Mouse (Mus musculus) neural tube, embryonic 15.5 days (tissue): Measurements from ENCODE around the gene Klc1. TPM values are rescaled to one million over a fixed set of nuclear protein-coding genes. Genes with fewer than 3 reads are reported as not detected.

ENCODE experiments used
- ATAC-seq: fragments of 200-750 bp; cut with Nextera tagmentation; 2 replicates; pipeline ENCODE4 v1.8.0; 2017; ENCODE audit warnings: mild to moderate bottlenecking, moderate TSS enrichment, moderate library complexity; ENCODE audit not compliant: low FRiP score
- H3K27ac ChIP-seq: fragments of 300-500 bp; sonication (generic); replicated peaks from 2 replicates; pipeline ENCODE4 v1.5.1; 2015; ENCODE audit warnings: mild to moderate bottlenecking, inconsistent platforms
- H3K27me3 ChIP-seq: fragments of 300-500 bp; sonication (generic); replicated peaks from 2 replicates; pipeline ENCODE4 v1.6.1; 2015; ENCODE audit warnings: inconsistent platforms
- H3K36me3 ChIP-seq: fragments of 300-500 bp; sonication (generic); 2 replicates; pipeline ENCODE4 v1.6.1; 2015; ENCODE audit warnings: inconsistent platforms
- H3K4me1 ChIP-seq: fragments of 300-500 bp; sonication (generic); 2 replicates; pipeline ENCODE4 v1.6.1; 2015; ENCODE audit warnings: inconsistent platforms
- H3K4me2 ChIP-seq: fragments of 300-500 bp; sonication (generic); 2 replicates; pipeline ENCODE4 v1.6.1; 2015; ENCODE audit warnings: inconsistent platforms, mild to moderate bottlenecking, moderate library complexity
- H3K4me3 ChIP-seq: fragments of 300-500 bp; sonication (generic); replicated peaks from 2 replicates; pipeline ENCODE4 v1.5.1; 2015; ENCODE audit warnings: mild to moderate bottlenecking, inconsistent platforms
- H3K9ac ChIP-seq: fragments of 300-500 bp; sonication (generic); replicated peaks from 2 replicates; pipeline ENCODE4 v1.6.1; 2015; ENCODE audit warnings: mild to moderate bottlenecking, inconsistent platforms
- H3K9me3 ChIP-seq: fragments of 300-500 bp; sonication (generic); replicated peaks from 2 replicates; pipeline ENCODE4 v1.6.1; 2016; ENCODE audit warnings: inconsistent platforms
- WGBS: fragments of 180-500 bp; shearing (Covaris S2); methylation state at CpG from one replicate; pipeline ENCODE4 v1.1.7; 2015; ENCODE audit warnings: mixed read lengths; 5-methylcytosine and 5-hydroxymethylcytosine counted together
- polyA plus RNA-seq: library from polyadenylated mRNA; unstranded; fragments of >200 nt; fragmentation: Nextera tagmentation; extraction: Ambion mirVana; gene quantifications from 2 replicates; pipeline ENCODE4 v1.2.1, GENCODE M21; 2015

Gene Klc1
- polyA plus RNA-seq, 1 experiment from 2014 or later = 568 TPM

DNA sequence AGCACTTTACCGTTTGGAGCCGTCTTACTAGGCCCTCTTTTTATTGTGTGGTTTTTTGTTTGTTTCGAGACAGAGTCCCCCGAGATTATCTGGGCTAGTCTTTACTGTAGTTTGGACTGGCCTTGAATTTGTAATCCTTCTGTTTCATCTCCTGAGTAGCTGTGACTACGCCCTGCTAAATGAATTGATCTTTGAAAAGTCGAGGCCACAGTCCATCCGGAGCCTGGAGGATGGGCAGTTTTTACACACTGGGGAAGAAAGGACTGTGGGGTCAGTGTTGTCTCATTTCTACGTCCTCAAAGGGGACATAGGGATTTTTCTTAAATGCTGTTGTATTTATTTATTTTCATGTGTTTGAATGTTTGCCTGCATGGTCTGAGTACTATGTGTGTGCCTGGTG lies 59.3 kb downstream of the Klc1 start:
- 90% methylated on average over 8 of the region's 8 CpGs for WGBS
- Histone ChIP-seq H3K36me3 (no peaks in the 10 kb centered on the region), H3K9ac (no peak overlapping the region), H3K4me2 (no peak overlapping the region), H3K4me1 (peaks cover 41% of the 10 kb centered on the region), H3K9me3 (no peaks in the 10 kb centered on the region), H3K4me3 (no peak overlapping the region), H3K27me3 (no peaks in the 10 kb centered on the region), H3K27ac (no peak overlapping the region)
- no peak for ATAC-seq

DNA sequence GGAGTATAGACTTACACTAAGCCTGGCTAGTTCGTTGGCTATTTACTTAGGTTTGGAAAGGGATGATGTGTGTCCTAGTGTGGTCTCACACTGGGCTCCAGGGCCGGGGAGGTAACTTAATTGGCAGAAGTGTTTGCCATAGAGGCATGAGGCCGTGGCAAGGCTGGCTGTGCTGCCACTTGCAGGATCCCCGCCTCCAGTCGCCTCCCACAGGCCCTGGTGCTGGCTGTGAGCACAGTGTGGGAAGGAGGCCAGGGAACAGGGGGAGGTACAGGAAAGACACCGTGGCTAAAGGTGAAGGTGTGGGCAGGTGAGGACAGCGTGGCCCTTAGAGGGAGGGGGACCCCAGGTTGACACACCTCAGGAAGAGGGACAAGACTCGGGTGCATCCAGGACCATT lies 61.3 kb downstream of the Klc1 start:
- Histone ChIP-seq H3K4me2 (no peak overlapping the region), H3K4me1 (peaks cover 29% of the 10 kb centered on the region), H3K27ac (no peak overlapping the region), H3K9me3 (no peaks in the 10 kb centered on the region), H3K9ac (no peak overlapping the region), H3K27me3 (no peaks in the 10 kb centered on the region), H3K4me3 (no peak overlapping the region), H3K36me3 (peaks cover 9% of the 10 kb centered on the region)
- ATAC-seq = no peak
- WGBS = 86% methylated on average over 8 of the region's 8 CpGs

DNA sequence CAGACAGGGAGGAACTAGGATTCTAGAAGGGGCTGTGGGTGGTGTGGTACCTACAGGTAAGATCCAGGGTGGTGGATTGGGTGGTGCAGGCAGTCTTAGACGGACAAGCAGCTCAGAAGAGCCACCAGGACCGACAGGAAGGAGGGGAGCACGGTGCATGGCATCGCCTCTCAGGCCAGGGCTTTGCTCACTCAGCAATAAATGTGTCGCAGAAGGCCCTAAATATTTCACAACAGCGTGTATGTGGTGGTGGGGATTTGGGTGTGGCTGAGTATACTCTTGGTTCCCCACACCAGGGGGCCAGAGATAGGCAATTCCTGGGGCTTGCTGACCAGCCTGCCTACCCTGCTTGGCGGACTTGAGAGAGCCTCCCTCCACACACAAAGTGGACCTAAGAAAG lies 62.1 kb downstream of the Klc1 start:
- H3K4me1 ChIP-seq = peaks cover 21% of the 10 kb centered on the region
- no peak overlapping the region for H3K9ac ChIP-seq
- ATAC-seq = no peak
- no peak overlapping the region for H3K4me2 ChIP-seq
- H3K27me3 ChIP-seq = no peaks in the 10 kb centered on the region
- no peak overlapping the region for H3K4me3 ChIP-seq
- no peaks in the 10 kb centered on the region for H3K9me3 ChIP-seq
- 82% methylated on average over 7 of the region's 7 CpGs for WGBS
- H3K27ac ChIP-seq = no peak overlapping the region
- H3K36me3 ChIP-seq = peaks cover 16% of the 10 kb centered on the region

DNA sequence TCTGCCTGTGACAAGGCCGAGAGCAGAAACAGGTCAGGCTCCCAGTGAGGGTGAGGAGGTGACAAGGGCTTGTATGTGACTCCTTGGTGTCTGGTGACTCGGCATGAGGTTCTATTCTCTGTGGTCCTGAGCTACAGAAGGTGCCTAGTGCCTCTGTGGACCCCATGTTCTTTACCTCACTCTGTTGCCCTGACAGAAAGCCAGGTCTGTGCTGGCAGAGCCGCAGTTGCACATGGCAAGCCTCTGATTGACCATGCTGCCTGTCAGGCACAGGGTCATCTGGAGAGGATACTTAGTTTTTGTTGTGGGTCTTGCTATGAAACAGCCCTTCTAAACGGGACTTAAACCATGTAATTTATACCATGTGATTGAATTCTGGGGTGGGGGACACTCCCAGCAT lies 63.3 kb downstream of the Klc1 start:
- no peak overlapping the region for H3K9ac ChIP-seq
- no peak overlapping the region for H3K27ac ChIP-seq
- no peaks in the 10 kb centered on the region for H3K27me3 ChIP-seq
- peaks cover 29% of the 10 kb centered on the region for H3K36me3 ChIP-seq
- H3K4me3 ChIP-seq = no peak overlapping the region
- H3K9me3 ChIP-seq = no peaks in the 10 kb centered on the region
- no peak for ATAC-seq
- peaks cover 9% of the 10 kb centered on the region; the same call in 1 of the 2 replicates for H3K4me1 ChIP-seq
- WGBS = 74% methylated on average over 4 of the region's 4 CpGs
- no peak overlapping the region for H3K4me2 ChIP-seq

DNA sequence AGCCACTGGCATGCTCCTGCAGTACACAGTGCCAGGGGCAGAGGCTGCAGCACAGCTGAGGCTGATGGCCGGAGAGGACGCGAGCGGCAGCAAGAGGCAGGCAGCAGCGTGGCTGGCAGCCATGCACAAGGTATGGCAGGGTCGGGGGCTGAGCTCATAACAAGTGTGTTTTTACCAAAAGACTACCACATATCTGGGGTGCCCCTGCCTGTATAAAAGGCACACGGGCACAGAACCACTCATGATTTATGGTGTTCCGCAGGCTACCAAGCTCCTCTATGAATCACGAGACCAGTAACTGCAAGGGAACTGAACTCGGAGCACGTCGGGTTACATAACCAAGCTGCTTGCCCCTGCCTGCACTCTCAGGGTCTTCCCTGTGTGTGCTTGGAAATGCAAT lies 68.9 kb downstream of the Klc1 start:
- H3K4me3 ChIP-seq = no peak overlapping the region
- H3K4me2 ChIP-seq = no peak overlapping the region
- no peak overlapping the region for H3K9ac ChIP-seq
- no peaks in the 10 kb centered on the region for H3K27me3 ChIP-seq
- H3K9me3 ChIP-seq = no peaks in the 10 kb centered on the region
- H3K4me1 ChIP-seq = peaks cover under 1% of the 10 kb centered on the region; the same call in 1 of the 2 replicates
- H3K27ac ChIP-seq = no peak overlapping the region
- peaks cover 85% of the 10 kb centered on the region for H3K36me3 ChIP-seq
- no peak for ATAC-seq
- 89% methylated on average over 12 of the region's 12 CpGs for WGBS

DNA sequence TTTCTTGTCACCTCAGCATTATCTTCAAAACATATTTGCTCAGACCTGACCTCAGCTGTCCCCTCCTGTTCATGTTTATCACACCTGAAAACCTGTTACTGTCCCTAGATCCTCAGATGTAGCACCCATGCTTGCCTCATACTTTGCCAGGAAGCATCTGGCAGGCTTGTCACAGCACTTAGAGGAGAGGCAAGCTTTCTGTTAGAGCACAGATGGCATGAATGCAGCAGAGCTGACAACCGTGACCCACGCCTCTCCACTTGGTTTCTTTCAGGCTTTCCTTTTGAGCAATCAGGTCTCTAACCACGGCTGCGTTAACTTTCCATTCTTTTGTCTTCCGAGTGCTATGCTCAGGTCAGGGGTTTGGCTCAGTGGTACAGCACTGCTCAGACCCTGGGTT lies 70.8 kb downstream of the Klc1 start:
- Histone ChIP-seq H3K4me3 (no peak overlapping the region), H3K4me1 (no peaks in the 10 kb centered on the region), H3K27me3 (no peaks in the 10 kb centered on the region), H3K4me2 (no peak overlapping the region), H3K9ac (no peak overlapping the region), H3K36me3 (peaks cover 100% of the 10 kb centered on the region), H3K27ac (no peak overlapping the region), H3K9me3 (no peaks in the 10 kb centered on the region)
- ATAC-seq = no peak
- 35% methylated on average over 5 of the region's 5 CpGs for WGBS

DNA sequence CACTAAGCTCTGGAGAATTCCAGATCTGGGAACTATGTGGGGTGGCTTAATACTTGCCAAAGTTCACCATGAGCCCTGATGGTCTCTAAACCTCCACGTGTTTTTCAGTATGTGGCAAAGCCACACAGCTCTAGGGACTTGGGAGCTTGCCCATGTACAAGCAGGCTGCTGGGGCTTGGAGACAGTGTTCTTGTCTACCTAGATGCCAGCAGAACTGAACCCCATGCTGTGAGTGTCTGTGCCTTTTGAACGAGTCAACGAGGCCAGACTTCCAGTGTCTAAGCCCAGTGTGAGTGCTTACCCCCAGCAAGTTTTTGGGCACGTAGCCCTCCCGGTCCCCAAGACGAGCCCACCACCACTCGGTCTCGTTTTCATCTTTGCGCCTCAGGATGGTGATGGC lies 71.3 kb downstream of the Klc1 start:
- no peak for ATAC-seq
- Histone ChIP-seq H3K4me3 (no peak overlapping the region), H3K9me3 (no peaks in the 10 kb centered on the region), H3K36me3 (peaks cover 100% of the 10 kb centered on the region), H3K27ac (no peak overlapping the region), H3K4me1 (no peaks in the 10 kb centered on the region), H3K27me3 (no peaks in the 10 kb centered on the region), H3K4me2 (no peak overlapping the region), H3K9ac (no peak overlapping the region)
- 76% methylated on average over 9 of the region's 9 CpGs for WGBS

DNA sequence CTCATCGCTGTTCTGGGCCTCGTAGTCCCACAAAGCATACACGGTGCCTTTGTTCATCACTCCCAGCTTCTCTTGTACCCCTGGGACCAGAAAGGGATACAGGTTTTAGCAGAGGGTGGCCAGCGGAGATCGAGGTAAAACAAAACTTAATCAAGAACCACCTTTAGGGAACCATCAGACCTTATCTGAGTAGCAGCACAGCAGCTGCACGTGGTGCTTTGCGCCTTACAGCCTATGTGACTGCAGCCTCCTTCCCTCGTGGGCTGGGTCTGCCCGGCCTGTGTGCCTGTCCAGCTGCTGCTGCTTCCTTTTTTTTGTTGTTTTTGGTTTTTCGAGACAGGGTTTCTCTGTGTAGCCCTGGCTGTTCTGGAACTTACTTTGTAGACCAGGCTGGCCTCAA lies 71.7 kb downstream of the Klc1 start:
- no peak for ATAC-seq
- no peaks in the 10 kb centered on the region for H3K4me1 ChIP-seq
- H3K27me3 ChIP-seq = no peaks in the 10 kb centered on the region
- no peak overlapping the region for H3K9ac ChIP-seq
- H3K36me3 ChIP-seq = peaks cover 99% of the 10 kb centered on the region
- no peaks in the 10 kb centered on the region for H3K9me3 ChIP-seq
- H3K4me2 ChIP-seq = no peak overlapping the region
- no peak overlapping the region for H3K27ac ChIP-seq
- no peak overlapping the region for H3K4me3 ChIP-seq
- 82% methylated on average over 10 of the region's 10 CpGs for WGBS

DNA sequence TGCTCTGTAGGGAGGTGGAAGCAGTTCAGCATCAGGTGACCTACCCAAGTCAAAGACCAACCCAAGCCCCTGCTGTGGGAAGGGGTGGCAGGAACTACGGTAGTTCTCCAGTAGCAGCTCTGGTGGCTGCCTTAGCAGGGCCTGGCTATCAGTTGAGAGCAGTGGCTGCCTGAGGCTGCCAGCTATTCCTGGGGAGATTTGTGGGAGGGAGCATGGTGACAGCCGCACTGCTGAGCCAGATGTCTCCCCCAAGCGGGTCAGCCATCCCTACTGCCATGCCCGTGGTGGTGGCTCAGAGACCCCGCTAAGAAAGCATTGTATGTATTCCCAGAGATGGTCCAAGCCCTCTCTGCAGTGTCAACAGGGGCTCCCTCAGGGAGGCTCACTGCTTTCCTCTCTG lies 74.0 kb downstream of the Klc1 start:
- H3K4me3 ChIP-seq = no peak overlapping the region
- ATAC-seq = no peak
- H3K27ac ChIP-seq = no peak overlapping the region
- H3K9ac ChIP-seq = no peak overlapping the region
- no peak overlapping the region for H3K4me2 ChIP-seq
- H3K27me3 ChIP-seq = no peaks in the 10 kb centered on the region
- H3K9me3 ChIP-seq = no peaks in the 10 kb centered on the region
- 80% methylated on average over 5 of the region's 5 CpGs for WGBS
- H3K36me3 ChIP-seq = peaks cover 99% of the 10 kb centered on the region
- no peaks in the 10 kb centered on the region for H3K4me1 ChIP-seq

DNA sequence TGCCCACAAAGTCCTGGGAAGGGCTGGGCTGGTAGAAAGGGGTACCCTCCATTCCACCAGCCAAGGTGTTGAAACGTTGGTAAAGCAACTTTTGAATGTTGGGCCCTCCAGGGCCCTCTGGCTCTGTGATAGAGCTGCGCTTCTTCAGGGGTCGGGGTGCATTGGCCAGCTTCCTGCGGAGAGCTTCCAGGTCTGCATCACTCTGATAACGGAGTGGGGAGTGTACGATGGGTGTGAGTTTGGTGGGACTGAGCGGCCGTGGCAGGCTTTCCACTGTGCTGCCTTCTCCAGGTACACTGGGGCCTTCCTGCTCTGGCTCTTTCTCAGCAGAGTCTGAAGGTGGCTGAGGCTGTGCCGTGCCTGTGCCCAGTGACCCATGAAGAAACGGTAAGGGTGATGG lies 74.8 kb downstream of the Klc1 start:
- Histone ChIP-seq H3K4me1 (no peaks in the 10 kb centered on the region), H3K4me3 (no peak overlapping the region), H3K4me2 (no peak overlapping the region), H3K27me3 (no peaks in the 10 kb centered on the region), H3K27ac (no peak overlapping the region), H3K36me3 (peaks cover 99% of the 10 kb centered on the region), H3K9ac (no peak overlapping the region), H3K9me3 (no peaks in the 10 kb centered on the region)
- ATAC-seq = no peak
- WGBS = 90% methylated on average over 10 of the region's 10 CpGs

DNA sequence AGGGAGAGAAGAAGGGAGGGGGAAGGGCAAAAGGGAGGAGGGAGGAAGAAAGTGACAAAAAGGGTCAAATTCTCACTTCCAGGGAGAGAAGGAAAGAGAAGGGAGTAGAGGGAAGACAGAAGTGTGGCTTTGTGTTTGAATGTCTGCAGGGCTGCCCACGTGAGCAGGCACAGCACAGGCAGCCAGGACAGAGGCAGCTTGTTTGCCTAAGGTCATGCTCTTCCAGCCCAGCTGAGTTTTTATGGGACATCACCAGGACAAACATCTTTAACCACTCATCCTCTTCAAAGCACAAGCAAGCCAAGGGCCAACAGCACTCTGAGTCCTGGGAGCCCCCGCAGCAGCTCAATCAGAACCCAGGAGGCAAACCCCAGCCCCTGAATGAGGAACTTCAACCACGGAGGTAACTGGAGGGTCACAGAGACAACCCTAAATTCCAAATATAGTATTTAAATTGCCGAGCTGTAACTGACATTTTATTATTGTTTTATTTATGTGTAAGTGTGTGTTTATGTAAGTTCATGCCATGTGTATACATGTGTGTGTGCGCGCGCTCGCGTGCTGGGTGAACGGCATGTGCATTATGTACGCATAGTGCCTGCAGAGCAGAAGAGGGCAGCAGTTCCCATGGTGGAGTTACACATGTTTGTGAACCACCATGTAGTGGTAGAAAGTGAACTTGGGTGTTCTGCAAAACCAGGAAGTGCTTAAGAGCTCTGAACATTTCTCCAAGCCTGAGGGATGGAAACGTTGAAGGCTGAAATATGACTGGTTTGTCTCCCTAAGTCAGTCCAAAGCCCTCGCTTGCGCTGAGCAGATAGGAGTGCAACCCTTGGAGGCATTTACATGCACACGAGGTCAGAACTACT lies 84.2 kb downstream of the Klc1 start:
- Histone ChIP-seq H3K27me3 (no peaks in the 10 kb centered on the region), H3K9ac (no peak overlapping the region), H3K27ac (no peak overlapping the region), H3K9me3 (no peaks in the 10 kb centered on the region), H3K36me3 (peaks cover 65% of the 10 kb centered on the region), H3K4me2 (no peak overlapping the region), H3K4me1 (no peaks in the 10 kb centered on the region), H3K4me3 (no peak overlapping the region)
- WGBS = 82% methylated on average over 15 of the region's 15 CpGs
- no peak for ATAC-seq

DNA sequence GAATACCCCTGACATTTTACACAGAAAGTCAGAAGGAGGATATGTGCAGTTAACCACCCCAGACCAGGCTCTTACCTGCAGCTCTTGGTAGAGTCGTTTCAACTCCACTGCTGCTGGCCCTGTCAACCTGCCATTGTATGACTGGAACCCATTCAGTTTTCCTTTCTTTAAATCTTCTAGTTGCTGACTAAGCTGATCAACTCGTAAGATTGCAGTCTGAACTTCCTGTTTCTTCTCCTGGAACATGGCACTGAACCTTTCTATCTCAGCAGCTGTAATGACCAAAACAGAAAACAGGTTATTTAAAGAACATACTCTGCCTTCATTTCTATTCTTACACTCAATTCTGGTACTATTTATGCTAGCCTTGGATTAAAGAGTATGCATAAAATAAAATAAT lies 84.8 kb downstream of the Klc1 start:
- ATAC-seq = no peak
- peaks cover 58% of the 10 kb centered on the region for H3K36me3 ChIP-seq
- no peaks in the 10 kb centered on the region for H3K27me3 ChIP-seq
- no peak overlapping the region for H3K4me2 ChIP-seq
- H3K27ac ChIP-seq = no peak overlapping the region
- H3K9me3 ChIP-seq = no peaks in the 10 kb centered on the region
- 68% methylated on average over 2 of the region's 2 CpGs for WGBS
- H3K4me3 ChIP-seq = no peak overlapping the region
- H3K4me1 ChIP-seq = no peaks in the 10 kb centered on the region
- H3K9ac ChIP-seq = no peak overlapping the region
